Mouse (Mus musculus) left cerebral cortex, postnatal 14 days (tissue): ENCODE data around the gene Cux2. TPM values are rescaled to one million over a fixed set of nuclear protein-coding genes. Genes with fewer than 3 reads are reported as not detected.
A peak's percentile ranks its signal among the peaks of the same experiment; 100 is the strongest.
"Not testable (repeated sequence)": the region's sequence is repeated elsewhere in the genome, so short reads cannot be mapped to it uniquely, and the experiment has no call there.

ENCODE experiments used
- DNase-seq, 2 experiments: peaks; one replicate each; pipeline ENCODE4 v3.0.0; 2021 to 2022; ENCODE audit warnings: low spot score in 2 of 2, mixed read lengths in 1 of 2
- intact Hi-C: fragments of 180-260 bp; cut with DNase I; formaldehyde crosslinking; loops from one replicate; pipeline ENCODE4 v1.15.1; 2025
- total RNA-seq, 2 experiments: library from RNA; stranded (reverse); gene quantifications; 2 replicates each; pipeline ENCODE4 v1.2.3; 2021

The Cux2 gene
- total RNA-seq, 2 experiments from 2014 or later: 204 to 256 TPM

DNA sequence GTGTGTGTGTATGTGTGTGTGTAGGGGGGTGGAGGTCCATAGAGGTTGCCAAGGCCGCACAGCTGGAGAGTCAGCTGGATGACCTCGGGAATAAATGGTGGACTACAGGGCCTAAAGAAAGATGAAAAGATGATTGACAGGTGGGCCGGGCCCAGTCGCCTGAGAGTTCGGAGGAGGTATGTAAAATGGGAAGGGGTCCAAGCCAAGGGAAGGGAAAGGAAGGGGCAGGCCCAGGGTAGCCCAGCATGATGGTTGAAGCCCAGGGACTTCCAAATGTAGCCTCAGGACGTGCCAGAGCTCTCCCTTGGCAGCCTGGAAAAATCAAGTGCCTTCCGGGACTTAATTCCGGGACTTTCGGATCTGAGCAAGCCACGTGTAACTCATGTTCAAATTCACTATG, 195.1 kb downstream of the Cux2 start:
- intact Hi-C loops: loop anchor here (10.0 kb wide), 1 partner anchor 480 kb away; no protein-coding TSS in a partner anchor
- DNase-seq: no peak

DNA sequence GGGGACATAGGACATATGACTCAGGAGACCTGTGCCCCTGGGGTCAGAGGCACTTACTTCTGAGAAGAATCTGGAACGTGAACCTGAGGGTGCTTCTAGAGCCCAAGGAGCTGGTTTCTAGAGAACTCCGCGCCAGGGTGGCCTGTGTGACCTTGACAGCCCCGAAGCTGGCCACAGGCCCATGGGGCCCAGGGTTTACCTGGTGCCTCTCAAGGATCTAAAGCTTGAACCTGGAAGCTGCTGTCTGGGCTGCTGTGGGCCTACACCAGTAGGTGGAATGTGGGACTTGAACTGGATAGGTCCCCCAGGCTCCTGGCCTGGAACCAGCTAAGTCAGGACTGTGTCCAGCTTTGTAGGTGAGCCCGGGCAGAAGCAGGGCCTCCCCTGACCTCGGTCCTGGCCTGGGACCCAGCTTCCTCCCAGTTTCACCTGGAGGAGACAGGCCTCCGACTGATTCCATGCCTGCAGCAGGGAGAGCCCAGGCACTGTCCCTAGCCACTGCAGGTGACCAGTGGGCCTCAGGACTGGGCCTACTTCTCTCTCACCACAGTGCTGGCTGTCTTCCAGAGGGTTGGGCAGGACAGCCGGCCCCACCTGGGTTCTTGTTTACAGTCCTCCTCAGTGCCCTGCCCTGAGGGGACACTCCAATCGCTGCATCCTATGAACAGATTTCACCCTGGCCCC, 196.4 kb downstream of the Cux2 start:
- no peak for DNase-seq
- intact Hi-C loops: loop anchor here (10.0 kb wide), 1 partner anchor 481 kb away; no protein-coding TSS in a partner anchor

DNA sequence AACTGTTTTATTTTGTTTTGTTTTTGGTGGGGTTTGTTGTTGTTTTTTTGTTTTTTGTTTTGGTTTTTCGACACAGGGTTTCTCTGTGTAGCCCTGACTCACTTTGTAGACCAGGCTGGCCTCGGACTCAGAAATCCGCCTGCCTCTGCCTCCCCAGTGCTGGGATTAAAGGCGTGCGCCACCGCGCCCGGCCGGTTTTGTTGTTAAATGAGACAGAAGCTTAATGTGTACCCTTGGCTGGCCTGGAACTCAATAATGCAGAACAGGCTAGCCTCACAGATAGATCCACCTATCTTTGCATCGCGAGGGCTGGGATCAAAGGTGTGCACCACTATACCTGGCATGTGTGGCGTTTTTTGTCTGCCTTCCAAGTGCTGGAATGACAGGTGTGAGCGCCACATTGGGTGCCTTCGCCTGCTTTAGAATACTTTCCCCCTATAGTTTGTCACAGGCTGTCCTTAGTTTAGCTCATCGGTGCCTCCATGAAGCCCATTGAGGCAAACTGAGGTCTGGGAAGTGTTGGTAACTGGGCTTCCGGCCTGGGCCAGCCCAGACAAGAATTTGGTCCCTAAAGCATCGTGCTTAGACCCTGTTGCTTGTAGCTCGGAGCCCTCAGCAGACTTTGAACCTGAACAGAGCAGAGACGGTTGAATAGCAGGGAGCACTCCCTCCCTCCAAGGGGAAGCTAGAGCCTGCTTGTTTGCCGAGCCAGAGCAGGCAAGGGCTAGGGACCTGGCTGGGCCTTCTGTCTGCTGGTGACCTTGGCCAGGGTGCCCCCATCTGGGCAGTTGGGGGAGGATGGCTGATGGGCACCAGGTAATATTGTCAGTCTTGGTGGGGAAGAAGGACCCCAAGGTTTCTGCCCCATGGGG, 200.2 kb downstream of the Cux2 start:
- DNase-seq: no peak
- intact Hi-C loops: loop anchor here (5.0 to 10.0 kb wide), 2 partner anchors 37 to 485 kb away; no protein-coding TSS in a partner anchor

DNA sequence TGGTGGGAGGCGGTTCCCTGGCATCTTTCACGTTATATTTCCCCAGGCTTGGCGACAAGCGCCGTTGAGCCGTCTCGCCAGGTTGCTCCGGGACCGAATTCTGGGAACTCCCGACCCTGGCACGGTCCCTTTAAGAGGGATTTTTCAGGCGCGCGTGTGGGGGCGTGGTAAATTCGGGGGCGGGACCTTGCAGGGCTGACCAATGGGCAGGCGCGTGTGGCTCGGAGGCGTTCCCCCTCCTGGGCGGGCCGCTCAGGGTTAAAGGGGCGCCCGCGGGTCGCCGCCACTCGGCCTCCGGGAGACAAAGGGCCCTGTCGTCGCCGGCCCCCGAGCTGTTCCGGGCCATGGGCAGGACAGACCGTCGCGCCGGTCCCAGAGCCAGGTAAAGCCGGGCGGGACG, 201.2 kb downstream of the Cux2 start, which contains the start of gene Pheta1:
Pheta1 (plus strand) TSS at position 242 of the 400 bp plus-strand sequence.
- peak; percentile 87 to 91 for DNase-seq
- intact Hi-C loops: loop anchor here (5.0 kb wide), 1 partner anchor 36 kb away; no protein-coding TSS in a partner anchor

DNA sequence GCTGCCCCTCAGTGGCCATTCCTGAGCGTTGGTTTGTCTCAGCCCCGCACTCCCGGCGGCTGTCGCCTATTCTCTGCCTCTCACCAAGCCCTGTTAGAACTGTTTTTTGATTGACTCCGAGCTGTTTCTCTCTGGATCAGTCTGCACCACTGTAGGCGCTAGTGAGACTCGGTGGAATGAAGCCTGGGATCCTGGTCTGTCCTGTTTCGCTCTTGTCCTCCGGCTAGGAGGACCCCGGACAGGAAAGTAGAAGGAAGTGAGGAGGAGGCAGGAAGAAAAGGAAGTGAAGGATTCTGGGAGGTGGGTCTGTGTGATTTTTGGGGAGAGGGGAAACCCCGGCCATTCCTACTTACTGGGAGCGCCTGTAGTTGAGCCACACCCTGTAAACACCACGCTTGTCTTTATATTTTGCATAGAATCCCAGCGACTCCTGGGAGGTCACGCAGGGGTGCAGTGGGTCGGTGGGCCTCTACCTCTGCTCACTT, 201.8 kb downstream of the Cux2 start:
- DNase-seq: no peak
- intact Hi-C loops: loop anchor here (5.0 kb wide), 1 partner anchor 36 kb away; no protein-coding TSS in a partner anchor

DNA sequence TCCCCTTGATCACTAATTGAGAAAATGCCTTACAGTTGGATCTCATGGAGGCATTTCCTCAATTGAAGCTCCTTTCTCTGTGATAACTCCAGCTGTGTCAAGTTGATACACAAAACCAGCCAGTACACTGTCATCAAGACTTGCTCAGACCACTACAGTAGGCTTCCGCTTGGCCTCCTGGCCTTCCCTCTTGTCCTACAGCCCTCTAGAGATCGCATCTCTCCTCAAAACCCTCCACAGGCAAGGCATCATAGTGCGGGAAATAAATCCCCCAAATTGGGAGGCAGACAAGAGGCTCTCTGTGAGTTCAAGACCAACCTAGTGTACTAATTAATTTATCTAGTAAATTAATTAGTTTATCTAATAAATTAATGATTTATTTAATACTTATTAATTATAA, 202.6 kb downstream of the Cux2 start:
- not testable (repeated sequence) for DNase-seq
- intact Hi-C loops: loop anchor here (5.0 kb wide), 1 partner anchor 35 kb away; no protein-coding TSS in a partner anchor

DNA sequence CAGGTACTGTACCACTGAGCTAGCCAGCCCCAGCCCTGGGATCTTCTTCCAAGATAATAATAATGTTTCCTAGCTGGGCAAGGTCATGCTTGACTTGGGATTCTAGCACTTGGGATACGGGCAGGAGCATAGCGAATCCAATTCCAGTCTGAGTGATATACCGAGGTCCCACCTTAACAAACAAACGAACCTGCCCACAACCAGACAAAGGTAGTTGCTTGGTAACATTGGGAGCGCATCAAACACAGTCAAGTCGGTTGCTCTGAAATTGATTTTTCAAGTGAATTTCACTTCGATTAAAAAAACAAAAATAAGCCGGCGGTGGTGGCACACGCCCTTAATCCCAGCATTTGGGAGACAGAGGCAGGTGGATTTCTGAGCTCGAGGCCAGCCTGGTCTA, 203.6 kb downstream of the Cux2 start:
- intact Hi-C loops: loop anchor here (5.0 kb wide), 1 partner anchor 34 kb away; no protein-coding TSS in a partner anchor
- no peak for DNase-seq

DNA sequence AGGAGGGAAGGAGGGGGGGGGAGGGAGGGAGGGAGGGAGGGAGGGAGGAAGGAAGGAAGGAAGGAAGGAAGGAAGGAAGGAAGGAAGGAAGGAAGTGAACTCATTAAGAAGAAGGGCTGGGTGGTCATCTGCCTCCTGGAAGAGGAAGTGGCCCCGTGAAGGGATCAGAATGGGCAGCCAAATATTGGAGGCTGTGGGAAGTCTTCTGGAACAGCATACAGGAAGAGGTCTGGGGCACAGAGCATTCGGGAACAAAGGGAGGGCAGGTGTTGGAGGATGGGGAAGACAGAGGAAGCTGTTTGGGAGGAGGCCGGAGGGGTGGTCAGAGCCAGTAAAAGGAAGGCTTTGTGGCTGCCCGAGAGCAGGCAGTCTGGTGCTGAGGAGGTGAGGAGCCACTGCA, 204.5 kb downstream of the Cux2 start:
- no peak for DNase-seq
- intact Hi-C loops: loop anchor here (5.0 kb wide), 1 partner anchor 33 kb away; no protein-coding TSS in a partner anchor

DNA sequence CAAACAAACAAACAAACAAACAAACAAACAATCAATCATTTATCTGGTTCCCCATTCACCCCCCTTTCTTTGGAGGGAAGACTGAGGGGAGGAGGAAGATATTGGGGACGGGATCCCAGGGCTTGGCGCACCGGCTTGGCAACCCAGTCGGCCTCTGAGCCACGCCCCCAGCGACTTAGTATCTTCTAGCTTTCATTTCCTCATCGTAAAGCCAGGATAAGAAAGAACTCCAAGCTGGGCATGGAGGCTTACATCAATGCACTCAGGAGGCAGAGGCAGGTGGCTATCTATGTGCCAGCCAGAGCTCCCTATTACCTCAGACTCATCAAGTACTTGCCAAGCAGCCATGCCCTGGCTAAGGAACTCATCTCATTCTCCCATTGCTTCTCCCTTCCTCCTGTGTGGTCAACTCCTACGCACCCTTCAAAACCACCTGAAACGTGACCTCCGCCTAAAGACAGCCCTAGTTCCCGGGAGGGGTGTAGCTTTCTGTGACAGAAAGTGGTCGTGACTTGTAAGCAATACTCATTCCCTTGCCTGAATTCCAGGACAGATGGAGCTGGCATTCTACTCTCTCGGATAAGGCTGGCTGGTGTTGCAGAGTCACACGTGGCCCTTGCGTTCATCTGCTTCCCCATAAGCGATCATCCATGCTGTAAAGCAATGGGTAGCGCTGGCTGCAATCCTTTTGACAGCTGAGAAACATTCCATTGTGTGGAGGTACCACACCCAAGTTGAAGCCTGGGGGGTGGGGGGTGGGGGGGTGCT, 206.6 kb downstream of the Cux2 start:
- DNase-seq: no peak
- intact Hi-C loops: loop anchor here (5.0 kb wide), 1 partner anchor 131 kb away; the partner anchor contains the start of gene Atxn2

DNA sequence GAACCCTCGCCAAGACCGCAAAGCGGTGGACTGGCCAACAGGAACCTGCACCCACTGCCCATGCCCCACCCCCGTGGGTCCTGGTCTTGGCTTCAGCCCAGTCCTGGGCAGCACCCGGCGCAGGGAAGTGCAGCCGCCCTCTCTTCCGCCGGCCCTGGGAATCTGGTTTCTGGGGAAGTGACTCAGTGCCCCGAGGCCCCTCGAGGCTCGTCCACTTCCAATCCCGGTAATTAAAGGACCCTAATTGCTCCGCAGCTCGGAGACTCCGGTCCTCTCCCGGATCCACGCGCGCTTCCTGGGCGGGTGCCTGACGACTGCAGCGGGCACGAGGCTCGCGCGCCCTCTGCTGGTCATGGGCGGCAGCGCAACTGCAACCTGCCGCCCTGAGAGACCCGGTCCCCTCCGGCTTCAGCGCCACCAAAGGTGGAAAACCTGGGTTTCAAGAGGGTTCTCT, 207.2 kb downstream of the Cux2 start:
- peak; percentile 77 to 86 for DNase-seq
- intact Hi-C loops: loop anchor here (5.0 kb wide), 1 partner anchor 130 kb away; the partner anchor contains the start of gene Atxn2

DNA sequence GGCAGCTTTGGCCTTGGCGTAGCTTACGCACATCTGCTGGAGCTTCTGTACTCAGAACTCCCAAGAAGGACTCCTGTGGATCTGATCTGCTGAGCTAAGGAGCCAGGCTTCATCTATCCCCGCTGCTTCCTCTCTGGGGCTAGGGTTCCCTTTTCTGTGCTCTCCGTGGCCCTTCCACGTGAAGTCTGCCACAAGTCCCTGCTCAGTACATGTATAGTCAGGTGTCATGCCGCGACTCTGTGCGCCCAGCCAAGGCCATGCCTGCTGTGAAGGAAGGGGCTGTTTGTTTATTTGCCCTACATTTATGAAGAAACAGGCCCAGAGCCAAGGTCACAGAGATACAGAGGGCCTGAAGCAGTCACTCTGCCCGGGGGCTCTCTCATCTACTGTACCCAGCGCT, 207.9 kb downstream of the Cux2 start:
- intact Hi-C loops: loop anchor here (5.0 kb wide), 1 partner anchor 130 kb away; the partner anchor contains the start of gene Atxn2
- DNase-seq: no peak

DNA sequence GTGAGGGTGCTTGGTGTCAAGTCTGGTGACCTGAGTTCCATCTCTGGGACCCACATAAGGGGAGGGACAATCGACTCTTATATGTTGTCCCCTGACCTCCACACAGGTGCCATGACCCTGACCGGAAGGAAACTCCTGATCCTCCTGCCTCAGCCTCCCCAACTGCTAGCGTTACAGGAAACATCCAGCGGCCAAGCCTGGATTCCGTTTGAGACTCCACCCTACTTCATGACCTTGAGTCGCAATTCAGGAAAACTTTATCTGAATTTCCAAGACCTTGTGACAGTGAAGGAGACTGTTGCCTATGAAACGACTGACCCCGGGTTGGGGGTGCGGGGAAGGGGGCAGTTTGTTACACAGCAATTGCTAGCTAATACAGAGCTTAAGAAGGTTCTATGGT, 208.4 kb downstream of the Cux2 start:
- intact Hi-C loops: loop anchor here (5.0 kb wide), 1 partner anchor 129 kb away; the partner anchor contains the start of gene Atxn2
- no peak for DNase-seq

DNA sequence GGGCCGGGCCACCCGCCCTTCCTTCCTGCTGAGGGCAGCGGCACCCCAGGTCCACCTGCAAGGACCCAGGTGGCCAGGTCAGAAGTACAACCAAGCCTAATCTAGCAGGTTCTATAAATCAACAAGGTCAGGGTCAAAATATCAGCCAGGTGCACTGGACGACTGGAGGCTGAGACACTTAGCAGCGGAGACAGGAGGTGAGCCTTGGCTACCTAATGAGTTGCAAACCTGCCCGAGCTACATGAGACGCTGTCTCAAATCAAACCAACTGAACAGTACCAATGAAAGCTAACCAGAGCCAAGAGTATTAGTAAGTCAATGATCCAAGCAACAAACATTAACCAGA, 210.8 kb downstream of the Cux2 start:
- intact Hi-C loops: no loop called here

DNA sequence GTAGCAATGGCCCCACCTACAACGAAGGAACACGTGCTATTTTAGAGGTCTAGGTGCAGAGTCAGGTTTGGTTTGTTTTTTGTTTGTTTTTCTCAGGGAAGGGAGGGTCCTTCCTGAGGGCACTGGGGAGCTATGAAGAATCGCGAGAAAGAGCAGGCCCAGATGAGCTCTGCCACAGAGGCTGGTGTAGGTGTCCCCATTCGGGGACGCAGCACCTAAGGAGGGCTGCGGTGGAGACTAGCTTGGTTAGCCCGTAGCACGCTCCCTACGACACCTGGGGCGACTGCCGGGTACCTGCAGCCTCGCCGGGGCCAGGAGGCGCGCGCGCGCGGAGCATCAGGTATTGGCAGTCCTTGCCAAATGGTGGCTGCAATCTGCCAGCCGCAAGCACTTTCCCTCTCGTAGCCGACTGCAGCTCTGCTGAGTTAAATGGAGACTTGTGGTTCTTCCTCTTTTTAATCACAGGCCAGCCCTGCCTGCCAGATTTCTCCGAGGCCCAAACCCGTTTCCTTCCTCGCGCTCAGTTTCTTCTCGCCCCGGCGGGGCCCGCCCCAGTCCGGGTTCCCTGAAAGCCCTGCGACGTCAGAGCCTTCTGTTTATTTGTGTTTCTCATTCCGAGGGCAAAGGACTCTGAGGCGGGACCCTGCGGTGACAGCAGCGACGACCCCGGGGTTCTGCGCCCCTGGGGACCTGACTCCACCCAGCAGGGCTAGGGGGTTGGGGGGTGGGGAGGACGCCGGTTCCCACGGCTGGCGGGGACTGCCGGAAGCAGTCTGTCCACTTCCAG, 211.4 kb downstream of the Cux2 start:
- intact Hi-C loops: no loop called here
- DNase-seq: peak in 1 of 2 experiments; percentile 60

More for the DNA sequence above, 210.8 kb downstream of the Cux2 start:
- no peak for DNase-seq

DNA sequence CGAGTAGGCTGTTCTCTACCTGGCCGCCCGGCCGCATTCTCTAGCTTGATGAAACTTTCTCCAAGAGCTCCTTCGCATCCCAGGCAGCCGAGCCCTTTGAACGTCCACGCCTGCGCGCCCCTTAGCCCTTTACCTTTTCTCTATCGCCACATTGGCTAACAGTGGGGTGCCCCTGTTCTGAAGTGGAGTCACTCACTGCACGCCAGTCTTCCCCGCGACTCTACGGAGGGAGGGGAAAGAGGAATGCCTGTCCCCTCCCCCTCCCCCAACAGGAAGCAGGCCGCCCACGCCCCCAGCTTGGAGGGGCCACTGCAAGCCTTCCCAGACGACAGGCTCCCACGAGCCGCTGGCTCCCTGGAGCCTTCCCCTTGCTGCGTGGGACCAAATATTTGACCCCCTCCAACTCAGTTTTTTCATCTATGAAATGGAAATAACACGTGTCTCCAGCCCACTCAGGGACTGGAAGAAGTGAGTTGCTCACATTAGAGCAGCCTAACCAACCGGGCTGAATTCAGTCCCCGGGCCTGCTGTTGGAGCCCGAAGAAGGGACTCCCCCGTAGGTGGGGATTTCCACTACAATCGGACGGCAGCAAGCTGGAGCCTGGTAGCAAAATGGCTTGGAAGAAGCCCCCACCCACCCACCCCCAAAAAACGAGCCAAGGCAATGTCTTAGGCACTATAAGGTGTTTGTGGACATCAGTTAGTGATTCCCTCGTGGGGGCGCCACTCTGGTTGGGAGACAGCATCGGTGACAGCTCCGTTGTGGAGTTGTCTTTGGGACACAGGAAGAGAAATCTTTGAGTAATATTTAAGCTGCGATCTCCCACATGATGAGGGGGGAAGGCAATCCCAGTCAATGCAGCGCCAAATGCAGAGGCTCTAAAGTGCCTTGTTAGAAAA, 212.2 kb downstream of the Cux2 start, which contains the start of gene Sh2b3:
Sh2b3 (minus strand) TSS at position 206 of the 900 bp plus-strand sequence.
- intact Hi-C loops: no loop called here
- no peak for DNase-seq

DNA sequence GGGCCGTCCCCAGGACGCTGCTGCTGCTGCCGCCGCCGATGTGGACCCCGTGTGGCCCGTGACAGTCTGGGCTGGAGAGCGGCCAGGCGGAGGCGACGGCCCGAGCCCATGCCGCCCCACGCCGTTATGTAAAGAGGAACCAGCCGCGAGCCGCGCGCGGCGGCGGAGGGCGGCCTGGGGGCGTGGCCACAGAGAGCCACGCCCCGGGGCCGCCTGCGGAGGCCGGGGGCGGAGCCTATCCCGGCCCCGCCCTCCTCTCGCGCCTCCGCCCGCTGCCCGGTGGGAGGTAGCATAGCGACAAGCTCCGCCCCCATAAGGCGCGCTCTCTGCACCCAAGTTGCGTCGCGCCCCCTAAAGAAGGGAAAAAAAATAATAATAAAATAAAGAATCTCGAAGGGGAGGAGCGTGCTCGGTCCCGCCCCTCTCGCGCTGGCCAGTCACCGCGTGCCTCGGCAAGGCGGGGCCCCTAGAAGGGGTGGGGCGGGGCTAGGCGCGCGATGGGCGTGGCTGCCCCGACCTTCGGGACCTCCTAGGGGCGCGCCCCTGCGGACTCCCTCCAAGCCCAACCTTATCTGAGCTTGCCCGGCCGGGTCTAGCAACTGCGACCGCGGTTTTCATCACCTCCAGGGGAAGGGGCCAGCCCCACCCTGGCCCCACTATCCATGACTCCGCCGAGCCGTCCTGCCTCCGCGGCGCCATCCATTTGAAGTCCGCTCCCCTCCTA, 213.0 kb downstream of the Cux2 start:
- intact Hi-C loops: no loop called here
- peak; percentile 76 to 83 for DNase-seq
